In genomic region chr11:11871197-11871813, GRCm38 (mm10) we compare ENCODE assay signal across 13 mouse cellular contexts. TPM values are rescaled to one million over a fixed set of nuclear protein-coding genes. Genes with fewer than 3 reads are reported as not detected.
DNase-seq lines count a peak whose midpoint lies in the region; ATAC-seq lines count a peak whose summit lies in the region.
"Had no signal": no experiment of that assay in that cellular context is flagged by ENCODE, and none has a peak within 500 bp of the region (broad histone marks: within the 10 kb centered on the region; RNA-seq: fewer than 3 reads in every experiment).

No protein-coding gene starts in this region.

- no peak overlapping the region for H3K4me2 ChIP-seq in liver, embryonic 11.5 days
- H3K4me2 ChIP-seq in embryonic facial prominence, embryonic 12.5 days (replicated peaks) = no peak overlapping the region
- no peak overlapping the region for H3K4me2 ChIP-seq in heart, embryonic 12.5 days
- no peak overlapping the region for H3K4me2 ChIP-seq in liver, embryonic 13.5 days

- peaks cover 18% of the 10 kb centered on the region for H3K4me1 ChIP-seq in liver, embryonic 11.5 days (replicated peaks; ENCODE audit: control insufficient read depth, insufficient read depth, low read length)
- peaks cover 34% of the 10 kb centered on the region for H3K4me1 ChIP-seq in embryonic facial prominence, embryonic 12.5 days
- peaks cover 62% of the 10 kb centered on the region for H3K4me1 ChIP-seq in heart, embryonic 12.5 days (replicated peaks)
- peaks cover 44% of the 10 kb centered on the region for H3K4me1 ChIP-seq in liver, embryonic 13.5 days (replicated peaks)

- H3K27me3 ChIP-seq in liver, embryonic 11.5 days (replicated peaks; ENCODE audit: control insufficient read depth, insufficient read depth, low read length) = no peaks in the 10 kb centered on the region
- H3K27me3 ChIP-seq in embryonic facial prominence, embryonic 12.5 days = no peaks in the 10 kb centered on the region
- H3K27me3 ChIP-seq in heart, embryonic 12.5 days (replicated peaks) = no peaks in the 10 kb centered on the region
- no peaks in the 10 kb centered on the region for H3K27me3 ChIP-seq in liver, embryonic 13.5 days

- H3K27ac ChIP-seq in liver, embryonic 11.5 days (ENCODE audit: low read depth, low read length) = peak overlapping the region; percentile 8; the same call in 1 of the 2 replicates
- peak overlapping the region; percentile 91; the same call in 1 of the 2 replicates for H3K27ac ChIP-seq in embryonic facial prominence, embryonic 12.5 days
- peak overlapping the region; percentile 72 for H3K27ac ChIP-seq in heart, embryonic 12.5 days (ENCODE audit: poor library complexity, severe bottlenecking)
- H3K27ac ChIP-seq in liver, embryonic 13.5 days = peak overlapping the region; percentile 12; the same call in 1 of the 2 replicates

- 63% methylated on average over 5 of the region's 5 CpGs for WGBS in liver, embryonic 11.5 days
- WGBS in embryonic facial prominence, embryonic 12.5 days = 35% methylated on average over 5 of the region's 5 CpGs
- 34% methylated on average over 5 of the region's 5 CpGs for WGBS in heart, embryonic 12.5 days
- WGBS in liver, embryonic 13.5 days (ENCODE audit: insufficient replicate concordance) = 69% methylated on average over 5 of the region's 5 CpGs

- no peak overlapping the region for H3K4me3 ChIP-seq in liver, embryonic 11.5 days (ENCODE audit: low read depth, low read length)
- no peak overlapping the region for H3K4me3 ChIP-seq in embryonic facial prominence, embryonic 12.5 days
- no peak overlapping the region for H3K4me3 ChIP-seq in heart, embryonic 12.5 days
- no peak overlapping the region for H3K4me3 ChIP-seq in liver, embryonic 13.5 days (replicated peaks)

- no peak overlapping the region for H3K9ac ChIP-seq in liver, embryonic 11.5 days (ENCODE audit: low read depth, low read length)
- H3K9ac ChIP-seq in embryonic facial prominence, embryonic 12.5 days = no peak overlapping the region
- no peak overlapping the region for H3K9ac ChIP-seq in heart, embryonic 12.5 days
- H3K9ac ChIP-seq in liver, embryonic 13.5 days = no peak overlapping the region

- no peaks in the 10 kb centered on the region for H3K36me3 ChIP-seq in liver, embryonic 11.5 days (ENCODE audit: control insufficient read depth, insufficient read depth, low read length)
- H3K36me3 ChIP-seq in embryonic facial prominence, embryonic 12.5 days = no peaks in the 10 kb centered on the region
- H3K36me3 ChIP-seq in heart, embryonic 12.5 days = no peaks in the 10 kb centered on the region
- H3K36me3 ChIP-seq in liver, embryonic 13.5 days = no peaks in the 10 kb centered on the region
- H3K36me3 ChIP-seq: G1E had no signal

- H3K9me3 ChIP-seq in liver, embryonic 11.5 days (ENCODE audit: control insufficient read depth, low read length) = no peaks in the 10 kb centered on the region
- no peaks in the 10 kb centered on the region for H3K9me3 ChIP-seq in embryonic facial prominence, embryonic 12.5 days
- no peaks in the 10 kb centered on the region for H3K9me3 ChIP-seq in heart, embryonic 12.5 days (replicated peaks)
- no peaks in the 10 kb centered on the region for H3K9me3 ChIP-seq in liver, embryonic 13.5 days (replicated peaks)
- H3K9me3 ChIP-seq: G1E had no signal

- peak; percentile 33 for DNase-seq in liver, embryonic 11.5 days (ENCODE audit: low spot score)
- no peak for DNase-seq in liver
- no peak for DNase-seq in liver, embryonic 13.5 days
- no peak for DNase-seq in cerebellum, adult 11 months
- DNase-seq: adrenal gland, adult 8-10 months; cerebellum, adult 11-12 months; gastrocnemius, postnatal 36 days; kidney, adult 2 months; spleen, adult 18-20 months had no signal

- ATAC-seq in liver, embryonic 11.5 days (replicated peaks; ENCODE audit: low FRiP score) = no peak
- no peak for ATAC-seq in embryonic facial prominence, embryonic 12.5 days (ENCODE audit: insufficient number of reproducible peaks, insufficient read depth, low FRiP score, low TSS enrichment)
- no peak for ATAC-seq in heart, embryonic 12.5 days (ENCODE audit: insufficient number of reproducible peaks, low FRiP score)
- no peak for ATAC-seq in liver, embryonic 13.5 days (ENCODE audit: low read depth)
- no peak for ATAC-seq in cerebellum, adult (ENCODE audit: insufficient number of reproducible peaks, low FRiP score, low TSS enrichment)

RNA-seq across cellular contexts. Expression of gene Ddc, which starts 26.6 kb away (rescaled TPM):
- polyA plus RNA-seq in liver, embryonic 11.5 days (2014; fragmentation: Nextera tagmentation; extraction: Ambion mirVana) = 15.9 and 17.2 TPM in 2 replicates
- polyA plus RNA-seq in embryonic facial prominence, embryonic 12.5 days (2016; fragmentation: Nextera tagmentation; extraction: Ambion mirVana) = 10.8 and 13.5 TPM in 2 replicates
- 51.8 and 55.2 TPM in 2 replicates for polyA plus RNA-seq in heart, embryonic 12.5 days (2016; fragmentation: Nextera tagmentation; extraction: Ambion mirVana)
- 9.7 and 11.3 TPM in 2 replicates for polyA plus RNA-seq in liver, embryonic 13.5 days (2015; fragmentation: Nextera tagmentation; extraction: Ambion mirVana)

Comparison
In these comparisons a context has a peak if more than half of its experiments do, and no peak if none do; other contexts are left out.
1. H3K27ac ChIP-seq: peak in every context shown above with its lines; median percentile 91 in embryonic facial prominence, embryonic 12.5 days; 72 in heart, embryonic 12.5 days; 12 in liver, embryonic 13.5 days; 8 in liver, embryonic 11.5 days.